Mouse (Mus musculus) forebrain, postnatal 0 days (tissue): Measurements from ENCODE around the gene Ccdc57. TPM values are rescaled to one million over a fixed set of nuclear protein-coding genes. Genes with fewer than 3 reads are reported as not detected.
"Not testable (repeated sequence)": the region's sequence is repeated elsewhere in the genome, so short reads cannot be mapped to it uniquely, and the experiment has no call there.

ENCODE experiments used
- ATAC-seq: fragments of 200-750 bp; cut with Nextera tagmentation; 2 replicates; pipeline ENCODE4 v1.8.0; 2017; ENCODE audit warnings: mild to moderate bottlenecking, moderate library complexity
- DNase-seq: peaks from one replicate; pipeline ENCODE4 v3.0.0-alpha.2; 2015
- H3K27ac ChIP-seq: fragments of 300-500 bp; sonication (generic); 2 replicates; pipeline ENCODE4 v1.5.1; 2014; ENCODE audit warnings: low read depth, mild to moderate bottlenecking, antibody characterized with exemption, low read length, moderate library complexity, mixed read lengths
- H3K27me3 ChIP-seq: fragments of 300-500 bp; sonication (generic); 2 replicates; pipeline ENCODE4 v1.6.1; 2014; ENCODE audit warnings: mild to moderate bottlenecking, low read length, mixed read lengths; ENCODE audit not compliant: insufficient read depth
- H3K36me3 ChIP-seq: fragments of 300-500 bp; sonication (generic); 2 replicates; pipeline ENCODE4 v1.6.1; 2014; ENCODE audit warnings: mild to moderate bottlenecking, moderate library complexity; ENCODE audit not compliant: insufficient read depth
- H3K4me1 ChIP-seq: fragments of 300-500 bp; sonication (generic); 2 replicates; pipeline ENCODE4 v1.6.1; 2014; ENCODE audit warnings: antibody characterized with exemption; ENCODE audit not compliant: insufficient read depth
- H3K4me2 ChIP-seq: fragments of 300-500 bp; sonication (generic); 2 replicates; pipeline ENCODE4 v1.6.1; 2014; ENCODE audit warnings: low read depth, mild to moderate bottlenecking, moderate library complexity
- H3K4me3 ChIP-seq: fragments of 300-500 bp; sonication (generic); 2 replicates; pipeline ENCODE4 v1.5.1; 2014; ENCODE audit warnings: low read depth, low read length, mixed read lengths
- H3K9ac ChIP-seq: fragments of 300-500 bp; sonication (generic); 2 replicates; pipeline ENCODE4 v1.6.1; 2014; ENCODE audit warnings: mild to moderate bottlenecking
- H3K9me3 ChIP-seq: fragments of 300-500 bp; sonication (generic); 2 replicates; pipeline ENCODE4 v1.6.1; 2016; ENCODE audit warnings: low read length
- CTCF ChIP-seq: sonication (generic); IDR thresholded peaks from 2 replicates; pipeline ENCODE4 v1.5.1; 2016; ENCODE audit warnings: antibody characterized with exemption, control low read depth, low read depth
- WGBS: fragments of 180-500 bp; shearing (Covaris S2); extraction: QIAGEN DNeasy Blood & Tissue Kit; methylation state at CpG from one replicate; pipeline ENCODE4 v1.1.7; 2014; 5-methylcytosine and 5-hydroxymethylcytosine counted together
- polyA plus RNA-seq: library from polyadenylated mRNA; unstranded; fragments of >200 nt; fragmentation: Nextera tagmentation; extraction: Ambion mirVana; gene quantifications from 2 replicates; pipeline ENCODE4 v1.2.1, GENCODE M21; 2015
- total RNA-seq: library from RNA; depleted of rRNA; stranded (reverse); fragments of >200 nt; gene quantifications from 2 replicates; pipeline ENCODE4 v1.2.3, GENCODE M21; 2014; rRNA removed

The Ccdc57 gene
- total and polyA plus RNA-seq, 2 experiments from 2014 or later = 6.9 to 11.6 TPM

- ATAC-seq = peak; percentile 95
These were observed 148.4 kb downstream of the Ccdc57 start, which contains the start of the genes Rfng and Gps1 for GRCm38 (mm10) chr11:120784064-120784791. Gene Rfng, minus strand, starts transcription at chr11:120784207. Gene Gps1, plus strand, starts transcription at chr11:120784272.

DNA sequence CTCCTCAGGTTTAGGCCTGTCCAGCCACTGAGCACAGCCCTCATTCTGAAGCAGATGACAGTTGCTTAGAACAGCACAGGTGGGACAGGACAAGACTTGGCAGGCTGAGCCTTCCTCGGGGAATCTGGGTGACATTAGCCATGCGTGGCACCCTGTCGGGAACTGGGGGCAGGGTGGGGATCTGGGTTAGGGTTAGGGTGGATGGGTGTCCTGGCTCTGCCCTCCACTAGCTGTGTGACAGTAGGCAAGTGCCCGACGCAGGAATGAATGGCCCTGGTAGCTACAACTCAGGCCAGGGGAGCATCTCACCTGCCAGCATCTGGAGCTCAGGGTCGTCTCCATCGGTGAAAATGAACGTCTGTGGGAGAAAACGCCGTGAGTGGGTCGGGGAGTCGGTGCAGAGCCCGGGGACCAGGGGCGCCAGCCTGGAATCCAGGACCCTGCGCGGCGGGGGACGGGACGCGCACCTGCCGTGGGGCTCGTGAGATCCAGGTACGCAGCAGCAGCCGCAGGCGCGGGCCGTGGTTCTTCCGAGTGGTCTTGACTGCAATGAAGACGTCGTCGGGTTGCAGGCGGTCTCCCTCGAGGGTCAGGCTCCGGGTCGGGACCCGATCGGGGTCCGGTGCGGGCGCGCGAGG, 149.1 kb downstream of the Ccdc57 start:
- H3K36me3 ChIP-seq = peaks cover 49% of the 10 kb centered on the region
- H3K27ac ChIP-seq = peak overlapping the region; percentile 83
- DNase-seq = peak; percentile 28
- H3K27me3 ChIP-seq = no peaks in the 10 kb centered on the region
- TF ChIP-seq CTCF = no peak
- WGBS = 2% methylated on average over 41 of the region's 42 CpGs
- H3K9ac ChIP-seq = peak overlapping the region; percentile 97
- peak; percentile 30; the same call in 1 of the 2 replicates for ATAC-seq
- H3K9me3 ChIP-seq = no peaks in the 10 kb centered on the region
- peak overlapping the region; percentile 89 for H3K4me2 ChIP-seq
- H3K4me3 ChIP-seq = peak overlapping the region; percentile 88
- peaks cover 9% of the 10 kb centered on the region for H3K4me1 ChIP-seq

More at GRCm38 (mm10) chr11:120784064-120784791, 148.4 kb downstream of the Ccdc57 start, which contains the start of the genes Rfng and Gps1:
- H3K9me3 ChIP-seq = no peaks in the 10 kb centered on the region
- H3K4me3 ChIP-seq = peak within 1 kb of the TSS; percentile 88
- peak within 1 kb of the TSS; percentile 89 for H3K4me2 ChIP-seq
- peak; percentile 84 for DNase-seq
- peaks cover 9% of the 10 kb centered on the region for H3K4me1 ChIP-seq
- H3K9ac ChIP-seq = peak within 1 kb of the TSS; percentile 97
- H3K27me3 ChIP-seq = no peaks in the 10 kb centered on the region
- WGBS = 3% methylated on average over 96 of the region's 107 CpGs
- TF ChIP-seq CTCF = no peak
- peak within 1 kb of the TSS; percentile 83 for H3K27ac ChIP-seq
- H3K36me3 ChIP-seq = peaks cover 52% of the 10 kb centered on the region

GRCm38 (mm10) chr11:120781361-120781760, 151.3 kb downstream of the Ccdc57 start:
- not testable (repeated sequence) for DNase-seq, H3K27ac ChIP-seq, H3K4me1 ChIP-seq, H3K4me2 ChIP-seq, ATAC-seq, H3K9ac ChIP-seq, H3K9me3 ChIP-seq, H3K4me3 ChIP-seq, H3K27me3 ChIP-seq
- WGBS = 96% methylated on average over 6 of the region's 6 CpGs
- H3K36me3 ChIP-seq = peaks cover 33% of the 10 kb centered on the region

DNA sequence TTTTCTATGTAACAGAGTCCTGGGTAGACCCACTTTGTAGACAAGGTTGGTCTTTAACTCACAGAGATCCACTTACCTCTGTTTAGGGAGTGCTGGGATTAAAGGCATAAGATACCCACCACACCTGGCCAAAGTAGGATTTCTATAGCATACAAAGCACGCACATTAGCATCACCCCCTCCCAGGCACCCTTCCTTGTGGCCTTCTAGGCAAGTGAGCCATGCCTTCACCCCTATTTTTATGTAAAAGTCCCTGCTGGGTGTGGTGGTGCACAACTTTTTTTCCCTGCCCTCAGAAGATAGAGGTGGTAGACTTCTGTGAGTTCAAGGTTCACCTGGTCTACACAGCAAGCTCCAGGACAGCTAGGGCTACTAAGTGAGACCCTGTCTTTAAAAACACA, 152.8 kb downstream of the Ccdc57 start:
- Histone ChIP-seq H3K27me3 (no peaks in the 10 kb centered on the region), H3K27ac (no peak overlapping the region), H3K4me2 (no peak overlapping the region), H3K4me3 (no peak overlapping the region), H3K4me1 (peaks cover 4% of the 10 kb centered on the region), H3K36me3 (peaks cover 26% of the 10 kb centered on the region), H3K9me3 (no peaks in the 10 kb centered on the region), H3K9ac (no peak overlapping the region)
- 84% methylated on average over 1 of the region's 1 CpGs for WGBS
- DNase-seq (no peak), ATAC-seq (no peak)
- TF ChIP-seq CTCF = no peak

GRCm38 (mm10) chr11:120777123-120777522, 155.5 kb downstream of the Ccdc57 start:
- no peaks in the 10 kb centered on the region for H3K9me3 ChIP-seq
- no peaks in the 10 kb centered on the region for H3K27me3 ChIP-seq
- H3K36me3 ChIP-seq = peaks cover 25% of the 10 kb centered on the region
- no peak overlapping the region for H3K4me2 ChIP-seq
- H3K4me1 ChIP-seq = no peaks in the 10 kb centered on the region
- DNase-seq (no peak), ATAC-seq (no peak)
- no peak overlapping the region for H3K27ac ChIP-seq
- no peak for TF ChIP-seq CTCF
- no peak overlapping the region for H3K9ac ChIP-seq
- H3K4me3 ChIP-seq = no peak overlapping the region
- WGBS = 38% methylated on average over 6 of the region's 6 CpGs

Other genes starting within 250 kb of the Ccdc57 start
- gene Cenpx, start 219.1 kb downstream of the Ccdc57 start, total RNA-seq = 28.5 and 52.1 TPM in 2 replicates
- gene Cenpx, start 219.1 kb downstream of the Ccdc57 start, polyA plus RNA-seq = 91.3 and 114 TPM in 2 replicates
- gene Lrrc45, start 218.9 kb downstream of the Ccdc57 start, total RNA-seq = 57.6 and 58.4 TPM in 2 replicates
- gene Lrrc45, start 218.9 kb downstream of the Ccdc57 start, polyA plus RNA-seq = 31.0 and 41.0 TPM in 2 replicates
- 598 and 666 TPM in 2 replicates for gene Rac3, start 211.4 kb downstream of the Ccdc57 start, total RNA-seq
- 681 and 697 TPM in 2 replicates for gene Rac3, start 211.4 kb downstream of the Ccdc57 start, polyA plus RNA-seq
- 7.2 and 13.2 TPM in 2 replicates for gene Dcxr, start 205.6 kb downstream of the Ccdc57 start, total RNA-seq
- 11.2 and 12.7 TPM in 2 replicates for gene Dcxr, start 205.6 kb downstream of the Ccdc57 start, polyA plus RNA-seq
- gene Cbr2, start 200.8 kb downstream of the Ccdc57 start, total RNA-seq = 3.6 and 4.8 TPM in 2 replicates
- 3.1 and 4.9 TPM in 2 replicates for gene Cbr2, start 200.8 kb downstream of the Ccdc57 start, polyA plus RNA-seq
- 0.95 and 1.8 TPM in 2 replicates for gene Hmga1b, start 170.1 kb downstream of the Ccdc57 start, total RNA-seq
- gene Hmga1b, start 170.1 kb downstream of the Ccdc57 start, polyA plus RNA-seq = 1.6 and 1.7 TPM in 2 replicates
- gene Rfng, start 148.7 kb downstream of the Ccdc57 start, total RNA-seq = 61.9 and 82.8 TPM in 2 replicates
- gene Rfng, start 148.7 kb downstream of the Ccdc57 start, polyA plus RNA-seq = 114 and 125 TPM in 2 replicates
- 228 and 240 TPM in 2 replicates for gene Gps1, start 148.6 kb downstream of the Ccdc57 start, total RNA-seq
- 240 and 244 TPM in 2 replicates for gene Gps1, start 148.6 kb downstream of the Ccdc57 start, polyA plus RNA-seq
- gene Dus1l, start 136.5 kb downstream of the Ccdc57 start, total RNA-seq = 43.0 and 52.0 TPM in 2 replicates
- 36.1 and 38.6 TPM in 2 replicates for gene Dus1l, start 136.5 kb downstream of the Ccdc57 start, polyA plus RNA-seq
- 328 and 364 TPM in 2 replicates for gene Fasn, start 108.3 kb downstream of the Ccdc57 start, total RNA-seq
- gene Fasn, start 108.3 kb downstream of the Ccdc57 start, polyA plus RNA-seq = 72.5 and 75.6 TPM in 2 replicates
- 7.2 and 9.0 TPM in 2 replicates for gene Slc16a3, start 15.6 kb upstream of the Ccdc57 start, total RNA-seq
- 2.6 and 3.6 TPM in 2 replicates for gene Slc16a3, start 15.6 kb upstream of the Ccdc57 start, polyA plus RNA-seq
- 77.9 and 107 TPM in 2 replicates for gene Csnk1d, start 58.5 kb upstream of the Ccdc57 start, total RNA-seq
- 84.8 and 108 TPM in 2 replicates for gene Csnk1d, start 58.5 kb upstream of the Ccdc57 start, polyA plus RNA-seq
- not detected in 2 replicates for gene Cd7, start 106.5 kb upstream of the Ccdc57 start, total RNA-seq
- gene Cd7, start 106.5 kb upstream of the Ccdc57 start, polyA plus RNA-seq = not detected in 2 replicates
- gene Sectm1b, start 130.7 kb upstream of the Ccdc57 start, total RNA-seq = not detected in 2 replicates
- gene Sectm1b, start 130.7 kb upstream of the Ccdc57 start, polyA plus RNA-seq = not detected in 2 replicates
- gene Sectm1a, start 148.3 kb upstream of the Ccdc57 start, total RNA-seq = not detected in 2 replicates
- not detected in 2 replicates for gene Sectm1a, start 148.3 kb upstream of the Ccdc57 start, polyA plus RNA-seq
- gene Tex19.2, start 185.8 kb upstream of the Ccdc57 start, total RNA-seq = not detected in 2 replicates
- gene Tex19.2, start 185.8 kb upstream of the Ccdc57 start, polyA plus RNA-seq = not detected in 2 replicates
- gene Tex19.1, start 213.3 kb upstream of the Ccdc57 start, total RNA-seq = not detected in 2 replicates
- not detected in 2 replicates for gene Tex19.1, start 213.3 kb upstream of the Ccdc57 start, polyA plus RNA-seq
- 0.33 and 1.1 TPM in 2 replicates for gene Uts2r, start 227.4 kb upstream of the Ccdc57 start, total RNA-seq
- 0.43 and 0.77 TPM in 2 replicates for gene Uts2r, start 227.4 kb upstream of the Ccdc57 start, polyA plus RNA-seq